8 mouse cellular contexts compared by ENCODE assay signal in genomic region chr12:15507576-15507975, GRCm38 (mm10).
DNase-seq lines count a peak whose midpoint lies in the region; ATAC-seq lines count a peak whose summit lies in the region.

No protein-coding gene starts in this region.

- H3K36me3 ChIP-seq in embryonic facial prominence, embryonic 11.5 days (replicated peaks; ENCODE audit: control insufficient read depth, insufficient read depth, low read depth, low read length) = no peaks in the 10 kb centered on the region
- no peaks in the 10 kb centered on the region for H3K36me3 ChIP-seq in embryonic facial prominence, embryonic 10.5 days (replicated peaks)
- H3K36me3 ChIP-seq in stomach, embryonic 16.5 days (ENCODE audit: control insufficient read depth, insufficient read depth, low read length) = no peaks in the 10 kb centered on the region

- no peak overlapping the region for H3K27ac ChIP-seq in embryonic facial prominence, embryonic 11.5 days (replicated peaks; ENCODE audit: low read depth, low read length)
- no peak overlapping the region for H3K27ac ChIP-seq in embryonic facial prominence, embryonic 10.5 days (replicated peaks)
- H3K27ac ChIP-seq in stomach, embryonic 16.5 days (ENCODE audit: low read length) = no peak overlapping the region

- H3K4me1 ChIP-seq in embryonic facial prominence, embryonic 11.5 days (ENCODE audit: control insufficient read depth, insufficient read depth, low read length) = no peaks in the 10 kb centered on the region
- no peaks in the 10 kb centered on the region for H3K4me1 ChIP-seq in embryonic facial prominence, embryonic 10.5 days
- H3K4me1 ChIP-seq in stomach, embryonic 16.5 days (ENCODE audit: control insufficient read depth, insufficient read depth, low read length) = no peaks in the 10 kb centered on the region

- peak; percentile 70 for DNase-seq in embryonic facial prominence, embryonic 11.5 days (ENCODE audit: low spot score)
- DNase-seq in embryonic facial prominence, embryonic 10.5 days (ENCODE audit: low spot score) = no peak
- DNase-seq in urinary bladder, postnatal 14 days (ENCODE audit: low spot score) = peak; percentile 9
- DNase-seq in urinary bladder, postnatal 10 days (ENCODE audit: low spot score) = no peak
- DNase-seq in layer of hippocampus, postnatal 10 days (ENCODE audit: low spot score in 2 of 2) = peak; percentile 26 to 45
- no peak for DNase-seq in T-cell, adult 2 months (ENCODE audit: low spot score)
- DNase-seq in testis, postnatal 10 days (ENCODE audit: low spot score) = no peak

- H3K4me3 ChIP-seq in embryonic facial prominence, embryonic 11.5 days (ENCODE audit: low read depth, low read length) = no peak overlapping the region
- no peak overlapping the region for H3K4me3 ChIP-seq in embryonic facial prominence, embryonic 10.5 days
- H3K4me3 ChIP-seq in stomach, embryonic 16.5 days (replicated peaks; ENCODE audit: low read length) = no peak overlapping the region

- no peak overlapping the region for H3K4me2 ChIP-seq in embryonic facial prominence, embryonic 11.5 days (ENCODE audit: low read depth, low read length)
- H3K4me2 ChIP-seq in stomach, embryonic 16.5 days (ENCODE audit: low read depth, low read length) = peak overlapping the region; percentile 29; the same call in 1 of the 2 replicates

- 37% methylated on average over 7 of the region's 7 CpGs for WGBS in embryonic facial prominence, embryonic 11.5 days
- 33% methylated on average over 7 of the region's 7 CpGs for WGBS in embryonic facial prominence, embryonic 10.5 days
- WGBS in stomach, embryonic 16.5 days = 22% methylated on average over 7 of the region's 7 CpGs

- H3K9me3 ChIP-seq in embryonic facial prominence, embryonic 11.5 days (replicated peaks; ENCODE audit: control insufficient read depth, low read length) = no peaks in the 10 kb centered on the region
- no peaks in the 10 kb centered on the region for H3K9me3 ChIP-seq in embryonic facial prominence, embryonic 10.5 days
- H3K9me3 ChIP-seq in stomach, embryonic 16.5 days (replicated peaks; ENCODE audit: control insufficient read depth, low read length) = peaks cover 4% of the 10 kb centered on the region; the same call in 1 of the 2 replicates

- no peak for ATAC-seq in embryonic facial prominence, embryonic 11.5 days (replicated peaks; ENCODE audit: insufficient number of reproducible peaks, low FRiP score, low TSS enrichment, low read depth)
- ATAC-seq in stomach, embryonic 16.5 days (ENCODE audit: insufficient read depth, low FRiP score) = no peak

- no peak overlapping the region for H3K9ac ChIP-seq in embryonic facial prominence, embryonic 11.5 days (replicated peaks; ENCODE audit: low read length)
- no peak overlapping the region for H3K9ac ChIP-seq in stomach, embryonic 16.5 days (ENCODE audit: low read length)

- no peaks in the 10 kb centered on the region for H3K27me3 ChIP-seq in embryonic facial prominence, embryonic 11.5 days (ENCODE audit: control insufficient read depth, insufficient read depth, low read length)
- H3K27me3 ChIP-seq in embryonic facial prominence, embryonic 10.5 days (replicated peaks; ENCODE audit: low read depth, poor library complexity, severe bottlenecking) = no peaks in the 10 kb centered on the region
- no peaks in the 10 kb centered on the region for H3K27me3 ChIP-seq in stomach, embryonic 16.5 days (ENCODE audit: control insufficient read depth, insufficient read depth, low read length)

Comparison
In these comparisons a context has a peak if more than half of its experiments do, and no peak if none do; other contexts are left out.
1. DNase-seq: peak in embryonic facial prominence, embryonic 11.5 days (single experiment), urinary bladder, postnatal 14 days (single experiment) and layer of hippocampus, postnatal 10 days (2 of 2); none in embryonic facial prominence, embryonic 10.5 days (single experiment), urinary bladder, postnatal 10 days (single experiment), T-cell, adult 2 months (single experiment) and testis, postnatal 10 days (single experiment).